Mouse (Mus musculus): ENCODE measurements around the gene Wsb1.

The Wsb1 gene

DNA sequence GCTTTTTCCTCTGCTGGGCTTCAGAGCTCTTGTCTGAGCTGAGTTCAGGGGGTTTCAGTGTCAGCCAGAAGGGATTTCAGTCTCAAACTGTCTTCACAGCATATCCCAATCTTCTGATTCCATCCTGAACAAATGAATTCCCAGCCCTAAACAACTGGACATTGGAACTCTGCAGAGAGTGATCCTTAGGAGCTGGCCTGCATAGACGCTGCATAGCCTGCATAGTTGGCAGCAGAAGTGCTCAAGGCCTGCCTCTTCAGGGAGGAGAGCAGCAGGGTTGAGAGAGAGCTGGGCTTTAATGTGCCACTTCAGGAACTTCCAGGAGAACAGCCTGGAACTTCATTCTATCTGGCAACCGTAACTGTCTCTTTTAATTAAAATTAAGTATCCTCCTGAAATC is 38.9 kb downstream of the Wsb1 start:
- no peak for DNase-seq (ENCODE audit: extremely low spot score)

DNA sequence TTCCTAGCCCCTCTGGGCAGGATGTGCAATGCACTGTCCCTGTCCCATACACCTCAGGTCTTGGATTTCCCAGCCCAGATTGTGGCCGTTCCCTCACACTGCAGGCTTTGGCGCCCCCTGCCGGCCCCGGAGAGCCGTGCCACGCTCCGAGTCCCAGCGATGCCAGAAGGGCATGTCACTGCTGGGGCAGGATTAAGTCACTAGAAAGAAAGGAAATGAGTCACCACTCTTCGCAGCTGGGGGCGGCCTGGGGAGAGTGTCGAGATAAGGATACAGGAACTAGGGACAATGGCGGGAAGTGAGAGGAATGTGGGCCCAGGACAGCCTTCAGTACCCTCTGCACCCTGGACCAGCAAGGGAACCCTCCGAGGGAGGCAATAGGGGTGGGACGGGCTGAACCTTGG is 40.5 kb downstream of the Wsb1 start:
- DNase-seq (ENCODE audit: extremely low spot score): peak; percentile 90

DNA sequence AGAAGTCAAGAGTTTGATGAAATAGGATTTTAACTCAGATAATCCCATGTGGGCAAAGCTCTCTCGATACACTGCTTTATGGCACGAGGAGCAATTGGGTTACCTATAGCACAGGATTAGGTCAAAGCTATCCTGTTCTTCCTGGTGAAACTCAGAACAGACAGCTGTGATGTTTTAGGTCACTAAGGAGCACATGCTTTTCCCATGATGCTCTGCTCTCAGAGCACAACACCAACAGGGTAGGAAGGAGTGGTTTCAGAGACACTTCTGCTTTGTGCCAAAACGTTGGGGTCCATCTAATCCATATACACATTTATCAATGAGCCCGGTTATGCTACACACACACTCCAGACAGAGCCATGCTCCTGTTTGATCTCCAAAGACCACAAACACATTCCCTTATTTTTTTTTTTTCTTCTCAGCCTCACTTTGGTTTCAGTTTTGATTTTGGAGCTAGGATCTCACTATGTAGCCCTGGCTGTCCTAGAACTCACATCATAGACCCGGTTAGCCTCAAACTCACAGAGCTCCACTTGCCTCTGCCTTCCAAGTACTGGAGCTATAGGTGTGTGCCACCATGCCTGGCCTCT is 44.5 kb downstream of the Wsb1 start:
- DNase-seq (ENCODE audit: extremely low spot score): no peak

GRCm38 (mm10) chr11:79209113-79209512 is 45.4 kb downstream of the Wsb1 start:
- no peak for DNase-seq (ENCODE audit: extremely low spot score)

- no peak for DNase-seq (ENCODE audit: extremely low spot score)
These were observed 46.0 kb downstream of the Wsb1 start for GRCm38 (mm10) chr11:79208462-79208861.

GRCm38 (mm10) chr11:79207691-79208090 is 46.8 kb downstream of the Wsb1 start:
- no peak for DNase-seq (ENCODE audit: extremely low spot score)

DNA sequence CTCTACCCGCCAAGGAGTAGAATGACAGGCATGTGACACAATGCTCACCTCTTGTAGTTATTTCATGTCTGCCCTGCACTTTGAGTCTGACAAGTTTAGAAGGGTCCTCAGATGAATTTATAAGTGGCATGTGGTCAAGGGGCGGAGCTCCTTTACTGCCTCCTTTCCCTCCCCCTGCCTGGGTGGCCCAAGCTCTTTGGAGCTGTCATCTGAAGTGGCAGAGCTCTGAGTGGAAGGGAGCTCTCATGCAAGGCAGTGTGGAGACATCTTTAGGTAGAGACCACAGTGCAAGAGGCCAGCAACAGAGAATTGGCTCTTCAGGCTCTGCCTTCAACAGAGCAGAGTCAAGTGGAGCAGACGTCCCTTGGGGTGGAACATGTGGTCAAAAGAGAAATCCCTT is 50.0 kb downstream of the Wsb1 start:
- no peak for DNase-seq (ENCODE audit: extremely low spot score)

GRCm38 (mm10) chr11:79200502-79200901 is 54.0 kb downstream of the Wsb1 start:
- DNase-seq (ENCODE audit: extremely low spot score): no peak

DNA sequence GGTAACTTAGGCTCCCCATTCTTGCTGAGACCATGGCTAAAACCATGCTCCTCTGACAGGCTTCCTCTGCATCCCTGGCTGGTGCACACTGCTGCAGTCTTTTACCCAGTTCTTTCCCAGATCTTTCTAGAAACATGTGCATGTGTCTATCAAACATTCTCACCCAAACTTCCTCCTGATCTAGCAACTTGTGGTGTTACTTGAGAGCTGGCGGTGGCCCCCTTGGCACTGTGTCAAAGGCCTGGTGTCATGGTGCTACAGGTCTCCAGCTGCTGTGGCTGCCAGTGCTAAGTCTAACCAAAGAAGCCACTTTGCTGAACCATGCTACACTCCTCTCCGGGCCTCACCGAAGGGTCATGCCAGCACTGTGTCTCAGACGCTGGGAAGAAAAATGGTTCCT is 55.9 kb downstream of the Wsb1 start:
- DNase-seq (ENCODE audit: extremely low spot score): no peak

DNA sequence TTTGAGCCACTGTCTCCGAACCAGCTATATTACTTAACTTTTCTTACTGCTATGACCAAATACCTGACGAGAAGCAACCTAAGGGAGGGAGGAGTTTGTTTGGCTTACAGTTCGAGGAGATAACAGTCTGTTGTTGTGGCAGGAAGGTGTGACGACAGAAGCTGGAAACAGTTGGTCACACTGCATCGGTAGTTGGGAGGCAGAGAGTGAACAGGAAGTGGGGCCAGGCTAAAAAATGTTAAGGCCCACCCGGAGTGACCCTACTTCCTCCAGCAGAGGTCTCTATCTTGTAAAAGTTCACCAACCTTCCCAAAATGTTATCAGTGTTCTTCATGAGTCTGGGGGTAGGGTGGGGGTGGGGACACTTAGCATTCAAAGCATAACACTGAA is 56.6 kb downstream of the Wsb1 start:
- no peak for DNase-seq (ENCODE audit: extremely low spot score)

DNA sequence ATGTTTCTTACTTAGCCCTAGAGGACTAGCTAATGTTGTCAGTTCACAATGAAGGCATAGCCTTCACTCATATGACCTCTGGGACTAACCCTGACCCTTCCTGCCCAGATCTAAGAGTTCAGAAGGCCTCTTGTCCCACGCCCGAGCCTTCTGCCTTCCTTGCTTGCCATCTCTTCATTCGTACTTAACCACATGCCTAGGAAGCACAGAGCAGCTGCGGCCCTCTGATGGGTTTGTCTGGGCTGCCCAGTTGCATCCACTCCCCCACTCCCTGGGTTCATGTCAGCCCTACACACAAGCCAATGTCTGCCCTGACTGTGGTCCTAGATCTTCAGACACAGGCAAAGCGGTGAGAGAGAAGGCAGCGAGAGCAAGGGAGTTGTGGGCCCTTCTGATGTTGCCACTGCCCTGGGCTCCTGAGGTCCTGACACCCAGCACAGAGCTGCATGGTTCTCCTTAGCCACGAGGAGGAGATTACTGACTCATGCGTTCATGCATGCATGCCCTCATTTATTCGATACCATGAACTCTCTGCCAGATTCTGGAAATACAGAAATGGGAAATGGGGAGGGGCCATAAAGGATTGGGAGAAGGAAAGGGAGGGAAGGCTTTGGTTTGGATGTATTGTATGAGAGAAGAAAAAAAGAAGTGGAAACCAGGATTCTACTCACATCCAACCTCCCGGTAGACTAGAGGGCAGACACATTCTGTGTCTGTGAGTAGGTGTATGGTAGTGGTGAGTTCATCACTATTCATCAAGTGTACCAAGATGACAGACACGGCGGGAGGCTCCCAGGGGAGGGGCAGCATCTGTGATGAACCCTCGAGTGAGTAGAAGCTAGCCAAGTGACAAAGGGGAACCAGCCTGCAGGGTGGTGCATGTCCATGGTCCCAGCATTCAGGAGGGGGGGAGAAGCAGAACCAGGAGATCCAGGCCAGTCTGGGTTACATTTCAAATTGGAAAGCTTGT is 57.3 kb downstream of the Wsb1 start:
- no peak for DNase-seq (ENCODE audit: extremely low spot score)

- no peak for DNase-seq (ENCODE audit: extremely low spot score)
These were observed 58.1 kb downstream of the Wsb1 start for GRCm38 (mm10) chr11:79196196-79196869.

- no peak for DNase-seq (ENCODE audit: extremely low spot score)
These were observed 62.3 kb downstream of the Wsb1 start for GRCm38 (mm10) chr11:79192176-79192575.

DNA sequence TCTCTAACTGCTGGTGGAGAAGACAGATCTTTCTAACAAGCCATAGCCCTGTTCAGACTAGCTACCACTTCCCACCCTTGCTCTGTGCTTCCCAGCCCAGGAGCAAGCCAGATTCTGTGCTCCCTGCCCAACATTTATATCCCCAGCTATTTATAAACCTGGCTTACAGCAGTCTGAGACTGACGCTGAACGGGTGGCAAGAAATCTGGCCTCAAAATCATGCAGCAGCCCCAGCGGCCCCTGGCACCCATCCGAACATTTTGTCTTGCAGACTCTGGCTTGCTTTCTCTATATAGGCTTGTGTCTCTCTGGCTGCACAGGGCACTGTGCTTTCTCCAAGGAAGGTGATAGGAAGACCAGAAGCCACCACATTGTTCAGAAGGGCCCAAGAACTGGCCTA is 63.3 kb downstream of the Wsb1 start:
- DNase-seq (ENCODE audit: extremely low spot score): no peak

DNA sequence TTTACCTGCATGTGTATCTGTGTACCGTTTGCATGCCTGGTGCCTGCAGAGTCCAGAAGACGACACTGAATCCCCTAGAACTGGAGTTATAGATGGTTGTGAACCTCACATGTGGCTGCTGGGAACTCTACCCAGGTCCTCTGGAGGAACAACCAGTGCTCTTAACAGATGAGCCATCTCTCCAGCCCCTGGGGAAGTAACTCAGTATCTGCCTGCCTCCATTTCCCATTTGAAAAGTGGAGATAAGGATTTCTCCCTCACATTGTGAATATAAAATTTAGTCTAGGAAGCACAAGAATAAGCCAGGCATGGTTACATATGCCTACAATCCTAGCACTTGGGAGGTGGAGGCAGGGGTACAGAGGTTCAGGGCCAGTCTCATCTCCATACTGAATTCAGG is 64.2 kb downstream of the Wsb1 start:
- DNase-seq (ENCODE audit: extremely low spot score): no peak
